Mouse (Mus musculus): ENCODE data around the gene Ufd1. TPM values are rescaled to one million over a fixed set of nuclear protein-coding genes. Genes with fewer than 3 reads are reported as not detected.
A peak's percentile ranks its signal among the peaks of the same experiment; 100 is the strongest.

Gene Ufd1
- polyA plus RNA-seq, 1 experiment from 2014 or later, result 80.0 TPM

DNA sequence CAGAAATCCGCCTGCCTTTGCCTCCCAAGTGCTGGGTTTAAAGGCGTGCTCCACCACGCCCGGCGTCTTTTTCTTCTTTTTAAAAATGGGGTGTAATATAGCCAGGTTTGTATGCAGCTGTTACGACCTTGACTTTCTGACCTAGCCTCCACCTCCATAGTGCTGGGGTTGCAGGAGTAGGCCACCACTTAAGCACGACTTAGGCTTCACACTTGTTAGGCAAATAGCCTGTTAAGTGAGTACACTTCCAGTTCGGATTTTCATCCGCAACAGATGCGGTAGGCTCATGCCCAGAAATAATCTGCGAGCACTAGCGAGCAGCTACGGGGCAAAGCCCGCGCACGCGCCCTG, 64.5 kb downstream of the Ufd1 start:
- peaks cover 14% of the 10 kb centered on the region for H3K36me3 ChIP-seq (ENCODE audit: control insufficient read depth, insufficient read depth, low read length)
- 1% methylated on average over 17 of the region's 17 CpGs for WGBS
- peak overlapping the region; percentile 96 for H3K27ac ChIP-seq (ENCODE audit: low read length)
- peak overlapping the region; percentile 79 for H3K4me3 ChIP-seq (replicated peaks; ENCODE audit: low read length)
- no peaks in the 10 kb centered on the region for H3K27me3 ChIP-seq (ENCODE audit: control insufficient read depth, insufficient read depth, low read length)
- no peaks in the 10 kb centered on the region for H3K9me3 ChIP-seq (replicated peaks; ENCODE audit: control insufficient read depth, low read length)
- H3K9ac ChIP-seq (ENCODE audit: low read length), result peak overlapping the region; percentile 89
- H3K4me1 ChIP-seq (ENCODE audit: control insufficient read depth, insufficient read depth, low read length), result peaks cover 4% of the 10 kb centered on the region
- H3K4me2 ChIP-seq (ENCODE audit: low read depth, low read length), result peak overlapping the region; percentile 73
- ATAC-seq (ENCODE audit: insufficient read depth, low FRiP score), result no peak; the same call in 1 of the 2 replicates

DNA sequence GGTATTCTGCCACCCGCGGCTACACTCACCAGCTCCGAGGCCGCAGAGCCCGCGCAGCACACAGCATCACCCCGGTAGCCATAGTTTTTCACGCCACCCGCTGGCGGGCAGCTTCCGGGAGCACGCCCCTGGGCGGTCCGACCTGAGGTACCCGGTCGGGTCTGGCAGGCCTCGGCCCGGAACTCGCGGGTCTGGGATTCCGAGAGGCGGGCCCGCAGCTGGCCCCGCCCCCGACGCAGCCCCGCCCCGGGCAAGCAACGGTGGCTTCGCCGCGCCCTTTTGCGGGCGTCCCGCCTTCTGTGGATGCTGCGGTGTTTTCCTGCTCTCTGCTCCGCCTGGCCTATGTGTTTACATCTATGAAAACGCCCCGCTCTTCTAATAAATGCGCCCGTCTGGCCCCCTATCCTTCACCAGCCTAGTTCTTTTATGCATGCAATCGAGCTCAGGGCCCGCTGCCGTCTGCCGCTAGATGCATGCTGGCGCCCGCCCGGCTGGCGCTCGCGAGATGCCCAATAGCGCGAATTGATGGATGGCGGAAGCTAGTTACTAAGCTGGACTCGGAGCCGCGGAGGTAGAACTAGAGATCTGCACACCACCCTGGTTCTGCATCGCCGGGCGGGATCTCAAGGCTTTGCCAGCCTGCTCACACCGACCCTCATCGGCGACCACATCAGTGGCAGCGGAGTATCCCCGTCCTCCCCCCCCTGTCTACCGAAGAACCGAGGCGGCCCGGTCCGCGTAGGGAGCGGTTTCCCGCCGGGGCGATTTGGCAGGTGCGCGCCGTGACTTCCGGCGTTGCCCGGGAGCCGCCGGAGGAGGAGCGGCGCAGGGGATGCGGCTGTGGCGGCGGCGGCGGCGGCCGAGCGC, 65.1 kb downstream of the Ufd1 start, which contains the start of the genes Mrpl40 and Hira:
Gene Mrpl40, minus strand, starts transcription at position 421 of the 867 bp plus-strand sequence.
Gene Hira, plus strand, starts transcription at position 596 of the 867 bp plus-strand sequence.
- Histone ChIP-seq H3K4me3 (replicated peaks; ENCODE audit: low read length) (peak within 1 kb of the TSS; percentile 79), H3K9ac (ENCODE audit: low read length) (peak within 1 kb of the TSS; percentile 89), H3K4me1 (ENCODE audit: control insufficient read depth, insufficient read depth, low read length) (peaks cover 4% of the 10 kb centered on the region), H3K4me2 (ENCODE audit: low read depth, low read length) (peak within 1 kb of the TSS; percentile 81), H3K36me3 (ENCODE audit: control insufficient read depth, insufficient read depth, low read length) (peaks cover 8% of the 10 kb centered on the region), H3K27ac (ENCODE audit: low read length) (peak within 1 kb of the TSS; percentile 96), H3K9me3 (replicated peaks; ENCODE audit: control insufficient read depth, low read length) (no peaks in the 10 kb centered on the region), H3K27me3 (ENCODE audit: control insufficient read depth, insufficient read depth, low read length) (no peaks in the 10 kb centered on the region)
- peak; percentile 95 for ATAC-seq (ENCODE audit: insufficient read depth, low FRiP score)
- WGBS, result under 1% methylated on average over 91 of the region's 93 CpGs

DNA sequence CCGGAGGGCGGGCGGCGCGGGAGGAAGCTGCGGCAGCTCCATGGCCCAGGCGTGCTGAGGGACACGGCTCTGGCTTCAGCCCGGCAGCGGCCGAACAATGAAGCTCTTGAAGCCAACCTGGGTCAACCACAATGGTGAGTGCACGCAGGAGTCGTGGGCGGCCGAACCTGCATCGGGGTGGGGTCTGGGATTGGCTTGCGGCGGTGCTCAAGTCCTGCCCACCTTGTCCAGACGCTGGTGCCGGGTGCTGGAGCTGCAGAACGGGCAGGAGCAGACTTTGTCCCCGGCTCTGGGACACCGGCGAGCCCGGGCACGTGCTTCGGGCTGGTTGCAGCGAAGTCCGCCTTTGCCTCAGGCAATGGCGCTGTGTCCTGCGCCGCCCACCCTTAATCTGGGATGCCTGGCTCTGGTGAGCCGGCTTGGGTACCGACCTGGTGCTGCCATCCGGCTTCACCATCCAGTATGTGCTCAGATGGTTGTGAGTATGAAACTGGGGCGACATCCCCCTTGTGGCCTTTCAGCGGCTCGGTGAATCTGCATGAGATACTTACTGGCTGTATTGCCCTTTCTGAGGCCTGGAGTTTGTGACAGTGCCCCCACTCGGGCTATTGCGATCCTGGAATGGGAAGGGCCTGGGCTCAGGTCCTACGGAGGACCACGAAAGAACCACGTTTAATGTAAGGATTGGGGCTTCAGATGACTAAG, 66.0 kb downstream of the Ufd1 start:
- Histone ChIP-seq H3K27me3 (ENCODE audit: control insufficient read depth, insufficient read depth, low read length) (no peaks in the 10 kb centered on the region), H3K9me3 (replicated peaks; ENCODE audit: control insufficient read depth, low read length) (no peaks in the 10 kb centered on the region), H3K4me2 (ENCODE audit: low read depth, low read length) (peak overlapping the region; percentile 81), H3K27ac (ENCODE audit: low read length) (peak overlapping the region; percentile 96), H3K4me1 (ENCODE audit: control insufficient read depth, insufficient read depth, low read length) (peaks cover 4% of the 10 kb centered on the region), H3K9ac (ENCODE audit: low read length) (peak overlapping the region; percentile 89), H3K36me3 (ENCODE audit: control insufficient read depth, insufficient read depth, low read length) (peaks cover 7% of the 10 kb centered on the region; the same call in 1 of the 2 replicates), H3K4me3 (replicated peaks; ENCODE audit: low read length) (peak overlapping the region; percentile 79)
- peak; percentile 11; the same call in 1 of the 2 replicates for ATAC-seq (ENCODE audit: insufficient read depth, low FRiP score)
- under 1% methylated on average over 39 of the region's 43 CpGs for WGBS

DNA sequence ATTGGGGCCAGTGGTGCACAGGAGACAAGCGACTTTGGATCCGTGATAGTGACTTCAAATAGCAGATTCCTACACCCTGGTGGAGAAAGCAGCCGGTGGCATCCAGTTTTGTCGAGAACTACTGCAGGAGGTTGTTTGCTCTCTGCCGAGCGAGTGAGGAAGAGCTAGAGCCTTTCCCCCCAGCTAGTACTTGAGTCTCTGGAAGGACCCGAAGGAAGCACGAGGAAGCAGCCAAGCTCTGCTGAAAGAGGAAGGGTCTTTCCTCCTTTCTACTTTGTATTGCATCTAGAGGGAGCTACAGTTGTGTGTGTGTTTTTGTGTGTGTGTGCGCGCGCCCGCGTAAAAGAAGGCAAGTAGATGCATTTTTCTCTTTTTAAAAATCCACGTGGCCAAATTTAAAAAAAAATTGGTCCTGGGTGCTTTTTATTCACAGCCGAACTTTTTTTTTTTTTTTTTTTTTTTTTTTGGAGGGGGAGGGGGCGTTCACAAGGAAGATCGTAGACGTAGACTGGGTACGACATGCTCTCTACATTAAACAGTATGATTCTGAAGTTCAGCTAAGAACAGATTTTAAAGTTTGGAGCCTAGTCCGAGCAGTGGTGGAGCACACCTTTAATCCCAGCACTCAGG, 66.6 kb downstream of the Ufd1 start:
- H3K36me3 ChIP-seq (ENCODE audit: control insufficient read depth, insufficient read depth, low read length), result peaks cover 6% of the 10 kb centered on the region; the same call in 1 of the 2 replicates
- no peaks in the 10 kb centered on the region for H3K9me3 ChIP-seq (replicated peaks; ENCODE audit: control insufficient read depth, low read length)
- H3K4me3 ChIP-seq (replicated peaks; ENCODE audit: low read length), result peak overlapping the region; percentile 79
- 21% methylated on average over 20 of the region's 20 CpGs for WGBS
- peak overlapping the region; percentile 96 for H3K27ac ChIP-seq (ENCODE audit: low read length)
- peak overlapping the region; percentile 89 for H3K9ac ChIP-seq (ENCODE audit: low read length)
- no peak for ATAC-seq (ENCODE audit: insufficient read depth, low FRiP score)
- peaks cover 4% of the 10 kb centered on the region for H3K4me1 ChIP-seq (ENCODE audit: control insufficient read depth, insufficient read depth, low read length)
- H3K4me2 ChIP-seq (ENCODE audit: low read depth, low read length), result peak overlapping the region; percentile 81
- no peaks in the 10 kb centered on the region for H3K27me3 ChIP-seq (ENCODE audit: control insufficient read depth, insufficient read depth, low read length)

DNA sequence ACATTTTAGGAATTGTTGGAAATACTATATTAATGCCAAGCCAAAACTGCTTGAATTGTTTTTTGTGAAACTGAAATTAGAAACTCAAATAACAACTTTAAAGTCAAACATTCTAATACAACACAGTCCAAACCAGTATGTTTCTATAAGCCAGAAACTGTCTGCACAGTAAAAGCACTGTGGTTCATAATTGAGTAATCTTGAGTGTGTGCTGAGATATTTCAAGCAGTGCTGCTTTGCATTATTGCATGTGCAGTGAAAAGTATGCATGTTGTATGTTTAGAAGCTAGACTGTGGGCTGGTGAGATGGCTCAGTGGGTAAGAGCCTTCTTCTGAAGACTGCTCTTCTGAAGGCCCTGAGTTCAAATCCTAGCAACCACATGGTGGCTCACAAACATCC, 72.5 kb downstream of the Ufd1 start:
- Histone ChIP-seq H3K4me1 (ENCODE audit: control insufficient read depth, insufficient read depth, low read length) (no peaks in the 10 kb centered on the region; the same call in 1 of the 2 replicates), H3K9ac (ENCODE audit: low read length) (no peak overlapping the region), H3K4me2 (ENCODE audit: low read depth, low read length) (no peak overlapping the region), H3K4me3 (replicated peaks; ENCODE audit: low read length) (no peak overlapping the region), H3K27me3 (ENCODE audit: control insufficient read depth, insufficient read depth, low read length) (no peaks in the 10 kb centered on the region), H3K9me3 (replicated peaks; ENCODE audit: control insufficient read depth, low read length) (no peaks in the 10 kb centered on the region), H3K27ac (ENCODE audit: low read length) (no peak overlapping the region), H3K36me3 (ENCODE audit: control insufficient read depth, insufficient read depth, low read length) (0 out of 2 replicates have a peak, but pooled peaks cover 3% of the 10 kb centered on the region)
- ATAC-seq (ENCODE audit: insufficient read depth, low FRiP score), result no peak

Other genes with a start within 250 kb of the Ufd1 start
- gene Tbx1, start 221.1 kb upstream of the Ufd1 start, polyA plus RNA-seq (2015; fragmentation: Nextera tagmentation; extraction: Ambion mirVana), result 0.20 and 0.84 TPM in 2 replicates
- gene Gp1bb, start 189.4 kb upstream of the Ufd1 start, polyA plus RNA-seq (2015; fragmentation: Nextera tagmentation; extraction: Ambion mirVana), result 0.68 and 0.74 TPM in 2 replicates
- 3.1 and 4.2 TPM in 2 replicates for gene Gm49601, start 185.4 kb upstream of the Ufd1 start, polyA plus RNA-seq (2015; fragmentation: Nextera tagmentation; extraction: Ambion mirVana)
- gene Sept5, start 181.8 kb upstream of the Ufd1 start, polyA plus RNA-seq (2015; fragmentation: Nextera tagmentation; extraction: Ambion mirVana), result 26.8 and 37.7 TPM in 2 replicates
- gene Cldn5, start 34.9 kb upstream of the Ufd1 start, polyA plus RNA-seq (2015; fragmentation: Nextera tagmentation; extraction: Ambion mirVana), result 25.8 and 30.4 TPM in 2 replicates
- 30.9 and 33.4 TPM in 2 replicates for gene Cdc45, start 208 bp downstream of the Ufd1 start, polyA plus RNA-seq (2015; fragmentation: Nextera tagmentation; extraction: Ambion mirVana)
- gene 2510002D24Rik, start 24.8 kb downstream of the Ufd1 start, polyA plus RNA-seq (2015; fragmentation: Nextera tagmentation; extraction: Ambion mirVana), result 47.8 and 49.1 TPM in 2 replicates
- not detected in 2 replicates for gene Gm28539, start 24.8 kb downstream of the Ufd1 start, polyA plus RNA-seq (2015; fragmentation: Nextera tagmentation; extraction: Ambion mirVana)
- 88.9 and 94.7 TPM in 2 replicates for gene Mrpl40, start 65.1 kb downstream of the Ufd1 start, polyA plus RNA-seq (2015; fragmentation: Nextera tagmentation; extraction: Ambion mirVana)
- gene Hira, start 65.3 kb downstream of the Ufd1 start, polyA plus RNA-seq (2015; fragmentation: Nextera tagmentation; extraction: Ambion mirVana), result 4.9 and 6.0 TPM in 2 replicates